Mouse (Mus musculus): ENCODE results near the gene Slc22a8. TPM values are rescaled to one million over a fixed set of nuclear protein-coding genes. Genes with fewer than 3 reads are reported as not detected.

Gene Slc22a8
- total RNA-seq, 4 experiments from 2014 or later: not detected

Other genes with a start within 250 kb of the Slc22a8 start
- not detected for gene Slc22a30, start 186.1 kb upstream of the Slc22a8 start, total RNA-seq (2022)
- gene Slc22a6, start 26.8 kb downstream of the Slc22a8 start, total RNA-seq (2022): not detected
- not detected for gene Chrm1, start 72.5 kb downstream of the Slc22a8 start, total RNA-seq (2022)
- gene Slc3a2, start 132.1 kb downstream of the Slc22a8 start, total RNA-seq (2022): 10 to 100 TPM; 29.7 to 37.0 (median 31.1) TPM
- 10 to 100 TPM; 14.0 to 16.7 (median 14.9) TPM for gene Wdr74, start 144.6 kb downstream of the Slc22a8 start, total RNA-seq (2022)
- gene 1700092M07Rik, start 149.5 kb downstream of the Slc22a8 start, total RNA-seq (2022): not detected
- gene Stx5a, start 150.2 kb downstream of the Slc22a8 start, total RNA-seq (2022): 10 to 100 TPM; 12.3 to 19.8 (median 14.9) TPM
- gene Nxf1, start 165.8 kb downstream of the Slc22a8 start, total RNA-seq (2022): 10 to 100 TPM; 24.0 to 34.0 (median 27.7) TPM
- 100 to 1,000 TPM in 3 of 4 experiments, 10 to 100 TPM in 1; 99.3 to 133 (median 107) TPM for gene Tmem223, start 179.7 kb downstream of the Slc22a8 start, total RNA-seq (2022)
- gene Tmem179b, start 183.2 kb downstream of the Slc22a8 start, total RNA-seq (2022): 10 to 100 TPM in 1 of 4 experiments, 1 to 10 TPM in 3; 6.9 to 10.3 (median 8.8) TPM
- 1 to 10 TPM; 3.6 to 5.0 (median 4.6) TPM for gene Taf6l, start 195.2 kb downstream of the Slc22a8 start, total RNA-seq (2022)
- 10 to 100 TPM; 36.0 to 42.5 (median 37.7) TPM for gene Polr2g, start 207.3 kb downstream of the Slc22a8 start, total RNA-seq (2022)
- gene Zbtb3, start 211.3 kb downstream of the Slc22a8 start, total RNA-seq (2022): 1 to 10 TPM in 1 of 4 experiments, under 1 TPM in 3; 0.82 to 1.1 (median 0.90) TPM
- gene Ttc9c, start 228.1 kb downstream of the Slc22a8 start, total RNA-seq (2022): 10 to 100 TPM; 11.4 to 12.7 (median 11.9) TPM
- 10 to 100 TPM; 38.1 to 45.6 (median 44.3) TPM for gene Hnrnpul2, start 228.8 kb downstream of the Slc22a8 start, total RNA-seq (2022)
- gene AC129217.1, start 238.5 kb downstream of the Slc22a8 start, total RNA-seq (2022): 1 to 10 TPM in 1 of 4 experiments, not detected in 3; 2.0 TPM
- 10 to 100 TPM; 14.7 to 23.9 (median 20.0) TPM for gene Bscl2, start 246.2 kb downstream of the Slc22a8 start, total RNA-seq (2022)
- gene Gng3, start 247.9 kb downstream of the Slc22a8 start, total RNA-seq (2022): not detected